In the genomic region with DNA sequence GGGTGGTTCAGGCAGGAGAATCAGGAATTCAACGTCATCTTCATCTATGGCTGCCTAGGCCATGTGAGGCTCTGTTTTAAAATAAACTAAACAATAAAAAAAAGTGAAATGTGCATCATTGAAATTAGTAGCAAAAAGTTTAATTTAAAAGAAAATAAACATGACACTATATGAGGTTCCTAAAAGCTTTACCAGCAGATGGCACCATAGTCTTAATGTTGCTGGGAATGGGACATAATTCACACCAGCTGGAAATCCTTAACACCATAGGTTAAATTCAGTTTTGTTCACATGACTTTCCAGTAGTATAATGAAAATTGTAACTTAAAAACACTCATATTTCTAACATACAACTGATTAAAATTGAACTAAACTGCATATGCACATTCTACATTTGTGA, we compare ENCODE assay signal across 7 mouse cellular contexts.
DNase-seq lines count a peak whose midpoint lies in the region; ATAC-seq and TF ChIP-seq lines count a peak whose summit lies in the region.

No protein-coding gene starts in this region.

- no peak for ATAC-seq in kidney, postnatal 0 days (replicated peaks; ENCODE audit: low FRiP score, low read depth)

- peak; percentile 77 for TF ChIP-seq CTCF in kidney, postnatal 0 days (IDR thresholded peaks at IDR 0.05; ENCODE audit: low read depth)
- peak; percentile 37 for TF ChIP-seq CTCF in E14TG2a.4 (conservative IDR thresholded peaks at IDR 0.05; ENCODE audit: low read length)

- no peak overlapping the region for H3K4me3 ChIP-seq in kidney, postnatal 0 days (replicated peaks; ENCODE audit: low read depth, low read length)
- no peak overlapping the region for H3K4me3 ChIP-seq in E14TG2a.4 (replicated peaks; ENCODE audit: low read length)

- H3K4me1 ChIP-seq in kidney, postnatal 0 days (replicated peaks; ENCODE audit: insufficient read depth, low read length): no peaks in the 10 kb centered on the region
- peaks cover 8% of the 10 kb centered on the region; the same call in 1 of the 2 replicates for H3K4me1 ChIP-seq in E14TG2a.4 (replicated peaks; ENCODE audit: low read depth, low read length)

- WGBS in kidney, postnatal 0 days: 29% methylated on average over 1 of the region's 1 CpGs

- H3K9ac ChIP-seq in kidney, postnatal 0 days (ENCODE audit: low read depth, low read length): no peak overlapping the region

- peak; percentile 83 for DNase-seq in kidney, postnatal 0 days (ENCODE audit: low spot score)
- no peak for DNase-seq in kidney, postnatal 4 days
- peak; percentile 24 for DNase-seq in ZHBTc4 (ENCODE audit: low read depth, low spot score)
- DNase-seq in hindlimb bud, embryonic 11.5 days (ENCODE audit: extremely low spot score, low read depth, low spot score): peak; percentile 18
- DNase-seq in thymus, postnatal 36 days: no peak
- no peak for DNase-seq in heart, postnatal 25 days (ENCODE audit: low spot score)

- intact Hi-C loops in heart, postnatal 25 days (cut with DNase I): loop anchor here (10.0 kb wide), 1 partner anchor 448 kb away; no protein-coding TSS in a partner anchor

- H3K36me3 ChIP-seq in kidney, postnatal 0 days (ENCODE audit: insufficient read depth, low read length): no peaks in the 10 kb centered on the region
- no peaks in the 10 kb centered on the region for H3K36me3 ChIP-seq in E14TG2a.4 (ENCODE audit: insufficient read depth, low read length)

- no peaks in the 10 kb centered on the region for H3K27me3 ChIP-seq in kidney, postnatal 0 days (ENCODE audit: insufficient read depth, low read length)
- peaks cover 12% of the 10 kb centered on the region for H3K27me3 ChIP-seq in E14TG2a.4 (ENCODE audit: insufficient read depth, low read length)

- no peaks in the 10 kb centered on the region for H3K9me3 ChIP-seq in kidney, postnatal 0 days (replicated peaks; ENCODE audit: low read length)
- no peaks in the 10 kb centered on the region for H3K9me3 ChIP-seq in E14TG2a.4 (ENCODE audit: low read length)

- no peak overlapping the region for H3K4me2 ChIP-seq in kidney, postnatal 0 days (ENCODE audit: low read length)

- no peak overlapping the region for H3K27ac ChIP-seq in kidney, postnatal 0 days

Comparison
In these comparisons a context has a peak if more than half of its experiments do, and no peak if none do; other contexts are left out.
1. DNase-seq: peak in kidney, postnatal 0 days (single experiment), ZHBTc4 (single experiment) and hindlimb bud, embryonic 11.5 days (single experiment); none in kidney, postnatal 4 days (0 of 2), thymus, postnatal 36 days (0 of 2) and heart, postnatal 25 days (single experiment).